Mouse (Mus musculus): Measurements from ENCODE around the gene Arhgap45.
A peak's percentile ranks its signal among the peaks of the same experiment; 100 is the strongest.

The Arhgap45 gene

GRCm38 (mm10) chr10:80017361-80017760 lies 908 bp downstream of the Arhgap45 start:
- DNase-seq = no peak

GRCm38 (mm10) chr10:80017771-80018170 lies 1.3 kb downstream of the Arhgap45 start:
- DNase-seq = no peak

- DNase-seq = no peak
Measured at GRCm38 (mm10) chr10:80018739-80019297, 2.4 kb downstream of the Arhgap45 start.

DNA sequence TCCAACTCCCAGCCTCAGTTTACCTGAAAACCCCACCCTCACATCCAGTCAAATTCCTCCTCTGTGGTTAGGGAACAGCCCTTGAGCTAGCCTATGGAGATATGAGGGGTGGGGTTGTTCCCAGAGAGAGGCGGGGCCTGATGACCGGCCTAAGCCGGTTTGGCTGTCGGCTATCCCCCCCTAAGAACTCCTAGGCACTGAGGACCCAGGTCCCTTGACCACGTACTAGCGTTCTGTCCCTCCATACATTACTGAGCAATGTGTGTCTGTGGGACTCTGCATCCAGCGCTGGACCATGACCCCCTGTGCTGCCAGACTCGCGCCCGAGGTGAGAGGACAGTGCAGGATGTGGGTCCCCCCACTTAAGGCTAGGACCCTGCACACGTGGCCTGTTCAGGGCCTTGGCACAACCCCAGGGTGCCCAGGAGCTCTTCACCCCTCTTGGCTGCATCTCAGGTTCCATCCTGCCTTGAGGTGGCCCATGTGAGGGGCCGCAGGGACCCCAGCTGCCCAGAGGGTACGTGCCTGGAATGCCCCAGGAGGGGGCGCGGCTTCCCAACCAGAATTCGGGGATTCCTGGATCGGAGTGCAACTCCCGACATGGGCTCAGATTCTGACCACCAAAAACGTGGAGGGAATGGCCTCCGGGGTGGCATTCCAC lies 3.1 kb downstream of the Arhgap45 start:
- no peak for DNase-seq

GRCm38 (mm10) chr10:80020191-80020590 lies 3.7 kb downstream of the Arhgap45 start:
- DNase-seq = no peak

DNA sequence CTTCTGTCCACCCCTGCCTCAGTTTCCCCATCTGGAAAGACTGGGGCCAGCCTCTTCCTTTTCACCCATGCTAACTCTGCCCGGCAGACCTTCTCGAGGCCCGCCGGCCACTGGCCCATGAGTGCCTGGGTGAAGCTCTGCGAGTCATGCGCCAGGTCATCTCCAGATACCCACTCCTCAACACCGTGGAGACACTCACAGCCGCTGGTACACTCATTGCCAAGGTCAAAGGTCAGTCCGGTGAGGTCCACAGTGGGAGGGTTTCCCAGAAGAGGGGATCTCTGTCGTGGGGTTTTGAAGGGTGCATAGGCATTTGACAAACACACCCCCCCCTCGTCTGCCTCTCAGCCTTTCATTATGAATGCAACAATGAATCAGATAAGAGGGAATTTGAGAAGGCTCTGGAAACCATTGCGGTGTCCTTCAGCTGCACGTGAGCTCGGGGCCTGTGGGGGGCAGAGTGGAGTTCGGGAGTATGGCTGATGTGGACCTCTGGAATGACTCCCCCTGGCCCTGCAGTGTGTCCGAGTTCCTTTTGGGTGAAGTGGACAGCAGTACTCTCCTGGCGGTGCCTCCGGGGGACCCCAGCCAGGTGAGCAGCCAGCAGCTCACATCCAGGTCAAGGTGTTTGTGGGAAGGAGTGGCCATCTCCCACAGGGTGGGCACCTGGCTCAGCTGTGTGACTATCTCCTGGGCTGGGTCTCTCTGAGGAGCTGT lies 4.3 kb downstream of the Arhgap45 start:
- no peak for DNase-seq

DNA sequence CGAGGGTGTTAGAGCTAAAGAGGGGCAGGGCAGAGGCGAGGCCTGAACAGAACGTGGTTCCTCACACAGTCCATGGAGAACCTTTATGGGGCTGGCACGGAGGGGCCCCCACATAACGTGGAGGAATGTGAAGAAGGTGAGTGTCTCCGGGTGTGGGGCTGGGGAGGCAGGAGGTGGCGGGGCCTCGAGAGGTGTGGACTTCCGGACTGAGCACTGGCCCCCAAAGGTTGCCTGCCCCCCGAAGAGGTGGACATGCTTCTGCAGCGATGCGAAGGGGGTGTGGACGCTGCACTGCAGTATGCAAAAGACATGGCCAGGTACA lies 4.8 kb downstream of the Arhgap45 start:
- no peak for DNase-seq

- DNase-seq = no peak
Measured at GRCm38 (mm10) chr10:80022164-80022563, 5.7 kb downstream of the Arhgap45 start.

GRCm38 (mm10) chr10:80022806-80023205 lies 6.4 kb downstream of the Arhgap45 start:
- no peak for DNase-seq

- no peak for DNase-seq
Measured at GRCm38 (mm10) chr10:80023758-80024157, 7.3 kb downstream of the Arhgap45 start.

DNA sequence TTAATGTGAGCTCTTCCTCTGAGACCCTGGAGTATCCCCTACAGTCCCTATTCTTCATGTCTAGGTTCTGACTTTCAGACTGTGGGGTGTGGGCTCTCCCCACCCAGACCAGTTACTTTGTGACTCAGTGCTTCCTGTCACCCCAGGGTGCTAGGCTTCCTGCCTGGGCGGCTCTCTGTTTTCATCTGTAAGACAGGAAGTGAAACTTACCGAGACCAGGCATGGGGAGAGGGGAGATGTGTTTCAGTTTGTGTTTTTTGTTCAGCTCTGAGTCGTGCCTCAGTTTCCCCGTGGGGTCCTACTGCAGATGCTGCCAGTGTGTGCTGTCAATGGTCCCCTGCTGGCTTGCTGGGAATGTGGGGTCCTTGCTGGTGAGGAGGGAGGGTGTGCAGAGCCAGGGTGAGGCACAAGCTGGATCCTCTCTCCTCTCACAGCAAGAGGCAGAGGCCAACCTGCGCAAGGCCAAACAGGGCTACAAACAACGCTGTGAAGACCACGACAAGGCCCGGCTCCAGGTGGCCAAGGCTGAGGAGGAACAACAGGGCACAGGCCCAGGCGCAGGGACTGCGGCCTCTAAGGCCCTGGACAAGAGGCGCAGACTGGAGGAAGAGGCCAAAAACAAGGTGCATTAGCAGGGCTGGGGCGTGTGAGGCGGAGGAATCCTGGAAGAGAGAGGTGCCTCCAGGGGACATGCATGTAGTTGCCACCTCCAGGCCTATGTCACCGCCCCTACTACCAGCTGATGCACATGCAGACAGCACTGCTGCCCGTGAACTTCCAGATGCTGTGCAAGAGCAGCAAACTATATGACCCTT lies 8.0 kb downstream of the Arhgap45 start:
- DNase-seq = no peak

GRCm38 (mm10) chr10:80025044-80025347 lies 8.5 kb downstream of the Arhgap45 start:
- DNase-seq = no peak

GRCm38 (mm10) chr10:80025463-80025862 lies 9.0 kb downstream of the Arhgap45 start:
- no peak for DNase-seq

GRCm38 (mm10) chr10:80025889-80026288 lies 9.4 kb downstream of the Arhgap45 start:
- no peak for DNase-seq

GRCm38 (mm10) chr10:80027681-80028520 lies 11.4 kb downstream of the Arhgap45 start:
- no peak for DNase-seq

- no peak for DNase-seq
Measured at GRCm38 (mm10) chr10:80028521-80028846, 12.0 kb downstream of the Arhgap45 start.

DNA sequence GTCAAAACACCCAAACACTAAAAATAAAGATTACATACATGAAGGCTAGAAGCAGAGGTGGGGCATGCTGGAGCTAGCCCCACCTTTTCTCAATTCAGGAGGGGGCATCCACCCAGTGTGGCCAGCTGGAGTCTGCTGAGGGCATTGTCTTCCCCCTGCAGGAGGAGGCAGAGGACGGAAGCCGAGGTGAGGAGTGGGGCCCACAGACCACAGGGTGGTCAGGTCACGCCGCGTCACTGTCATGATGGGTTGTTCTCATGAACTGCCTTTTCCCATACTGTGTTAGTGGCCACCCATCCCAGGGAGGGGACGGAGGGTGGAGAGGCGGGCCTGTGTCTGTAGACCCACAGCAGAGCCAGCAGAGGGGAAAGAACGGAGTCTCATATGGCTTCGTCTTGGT lies 13.7 kb downstream of the Arhgap45 start:
- DNase-seq = no peak

GRCm38 (mm10) chr10:80030736-80031135 lies 14.3 kb downstream of the Arhgap45 start:
- DNase-seq = no peak

DNA sequence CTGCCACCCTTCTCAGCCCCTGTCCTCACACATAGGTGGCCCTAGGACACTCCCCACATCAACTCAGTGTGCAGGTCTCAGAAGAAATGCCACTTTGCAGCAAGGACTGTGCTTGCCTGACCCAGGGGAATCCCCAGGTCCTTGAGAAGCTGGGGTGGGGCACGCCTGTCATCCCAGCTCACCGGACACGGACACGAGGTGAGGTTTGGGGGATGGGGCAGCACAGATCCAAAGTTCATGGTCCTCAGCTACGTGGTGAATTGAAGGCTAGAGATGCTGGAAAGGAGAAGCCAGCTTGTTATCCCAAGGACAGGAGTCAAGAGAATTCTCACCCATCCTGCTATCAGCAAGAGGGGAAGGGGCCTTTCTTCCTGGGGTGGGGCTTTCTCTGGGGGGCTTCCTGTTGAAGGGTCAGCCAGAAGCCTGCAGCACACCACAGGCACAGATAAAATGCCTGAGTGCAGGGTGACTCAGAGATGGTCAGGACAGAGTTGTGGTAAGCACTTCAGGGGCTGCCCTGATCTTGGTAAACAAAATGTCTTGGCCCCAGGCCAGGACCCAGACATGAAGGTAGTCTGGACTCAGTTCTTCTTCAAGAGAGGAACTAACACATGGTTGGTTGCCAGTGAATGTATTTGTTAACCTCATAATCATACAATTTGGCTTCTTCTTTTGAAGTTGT lies 16.5 kb downstream of the Arhgap45 start:
- peak; percentile 74 for DNase-seq

- DNase-seq = peak; percentile 66
Measured at GRCm38 (mm10) chr10:80033511-80034391, 17.3 kb downstream of the Arhgap45 start.

DNA sequence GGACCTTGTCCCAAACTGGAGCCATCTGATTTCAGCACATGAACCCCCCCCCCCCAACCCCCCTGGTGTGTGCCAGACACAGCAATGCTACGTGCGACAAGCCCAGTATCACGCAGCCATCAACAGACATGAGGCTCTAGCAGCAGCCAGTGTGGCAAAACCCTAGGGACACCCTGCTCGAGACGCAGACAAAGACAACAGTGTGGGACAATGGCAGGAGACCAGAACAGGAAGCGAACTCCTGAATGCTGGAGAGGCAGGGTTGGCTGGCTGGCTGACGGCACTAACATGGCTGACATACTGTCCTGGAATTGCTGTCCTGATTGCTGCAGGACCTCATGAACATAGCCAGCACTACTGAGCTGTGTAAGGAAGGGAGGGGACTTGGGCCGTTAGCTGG lies 18.7 kb downstream of the Arhgap45 start:
- DNase-seq = no peak
